Mouse (Mus musculus) midbrain, embryonic 16.5 days (tissue): Measurements from ENCODE around the gene Zfp84. TPM values are rescaled to one million over a fixed set of nuclear protein-coding genes. Genes with fewer than 3 reads are reported as not detected.
"Not testable (repeated sequence)": the region's sequence is repeated elsewhere in the genome, so short reads cannot be mapped to it uniquely, and the experiment has no call there.

Experiments used
- ATAC-seq: fragments of 200-750 bp; cut with Nextera tagmentation; 2 replicates; pipeline ENCODE4 v1.8.0; 2017; ENCODE audit warnings: moderate TSS enrichment
- H3K27ac ChIP-seq: fragments of 300-500 bp; sonication (generic); 2 replicates; pipeline ENCODE4 v1.5.1; 2014; ENCODE audit warnings: mild to moderate bottlenecking, low read length, mixed read lengths
- H3K27me3 ChIP-seq: fragments of 300-500 bp; sonication (generic); 2 replicates; pipeline ENCODE4 v1.6.1; 2014; ENCODE audit warnings: low read depth, low read length, mixed read lengths; ENCODE audit not compliant: control insufficient read depth, insufficient read depth
- H3K36me3 ChIP-seq: fragments of 300-500 bp; sonication (generic); 2 replicates; pipeline ENCODE4 v1.6.1; 2014; ENCODE audit warnings: mild to moderate bottlenecking, low read length, moderate library complexity, mixed read lengths; ENCODE audit not compliant: control insufficient read depth, insufficient read depth
- H3K4me1 ChIP-seq: fragments of 300-500 bp; sonication (generic); 2 replicates; pipeline ENCODE4 v1.6.1; 2014; ENCODE audit warnings: mild to moderate bottlenecking, low read length, mixed read lengths; ENCODE audit not compliant: control insufficient read depth, insufficient read depth
- H3K4me2 ChIP-seq: fragments of 300-500 bp; sonication (generic); 2 replicates; pipeline ENCODE4 v1.6.1; 2014; ENCODE audit warnings: mild to moderate bottlenecking, low read length, mixed read lengths
- H3K4me3 ChIP-seq: fragments of 300-500 bp; sonication (generic); 2 replicates; pipeline ENCODE4 v1.5.1; 2014; ENCODE audit warnings: low read depth, mild to moderate bottlenecking, low read length, moderate library complexity, mixed read lengths
- H3K9ac ChIP-seq: fragments of 300-500 bp; sonication (generic); 2 replicates; pipeline ENCODE4 v1.6.1; 2014; ENCODE audit warnings: low read depth, low read length, mixed read lengths
- H3K9me3 ChIP-seq: fragments of 300-500 bp; sonication (generic); replicated peaks from 2 replicates; pipeline ENCODE4 v1.6.1; 2014; ENCODE audit warnings: mild to moderate bottlenecking, low read length, mixed read lengths; ENCODE audit not compliant: control insufficient read depth, poor library complexity, severe bottlenecking
- WGBS: fragments of 180-500 bp; shearing (Covaris S2); extraction: QIAGEN DNeasy Blood & Tissue Kit; methylation state at CpG from one replicate; pipeline ENCODE4 v1.1.7; 2014; 5-methylcytosine and 5-hydroxymethylcytosine counted together
- polyA plus RNA-seq: library from polyadenylated mRNA; unstranded; fragments of >200 nt; fragmentation: Nextera tagmentation; extraction: Ambion mirVana; gene quantifications from 2 replicates; pipeline ENCODE4 v1.2.1, GENCODE M21; 2015

The Zfp84 gene
- polyA plus RNA-seq: 15.4 and 17.6 TPM in 2 replicates

- Histone ChIP-seq H3K4me2 (peak within 1 kb of the TSS; percentile 85), H3K27ac (peak within 1 kb of the TSS; percentile 84), H3K9ac (peak within 1 kb of the TSS; percentile 66), H3K4me3 (peak within 1 kb of the TSS; percentile 52), H3K27me3 (no peaks in the 10 kb centered on the region), H3K4me1 (peaks cover 19% of the 10 kb centered on the region), H3K9me3 (no peaks in the 10 kb centered on the region), H3K36me3 (peaks cover 3% of the 10 kb centered on the region; the same call in 1 of the 2 replicates)
- under 1% methylated on average over 32 of the region's 32 CpGs for WGBS
- peak; percentile 95 for ATAC-seq
These were observed at the start of gene Zfp84 for GRCm38 (mm10) chr7:29768090-29768900. Gene Zfp84 (plus strand): TSS chr7:29768552.

DNA sequence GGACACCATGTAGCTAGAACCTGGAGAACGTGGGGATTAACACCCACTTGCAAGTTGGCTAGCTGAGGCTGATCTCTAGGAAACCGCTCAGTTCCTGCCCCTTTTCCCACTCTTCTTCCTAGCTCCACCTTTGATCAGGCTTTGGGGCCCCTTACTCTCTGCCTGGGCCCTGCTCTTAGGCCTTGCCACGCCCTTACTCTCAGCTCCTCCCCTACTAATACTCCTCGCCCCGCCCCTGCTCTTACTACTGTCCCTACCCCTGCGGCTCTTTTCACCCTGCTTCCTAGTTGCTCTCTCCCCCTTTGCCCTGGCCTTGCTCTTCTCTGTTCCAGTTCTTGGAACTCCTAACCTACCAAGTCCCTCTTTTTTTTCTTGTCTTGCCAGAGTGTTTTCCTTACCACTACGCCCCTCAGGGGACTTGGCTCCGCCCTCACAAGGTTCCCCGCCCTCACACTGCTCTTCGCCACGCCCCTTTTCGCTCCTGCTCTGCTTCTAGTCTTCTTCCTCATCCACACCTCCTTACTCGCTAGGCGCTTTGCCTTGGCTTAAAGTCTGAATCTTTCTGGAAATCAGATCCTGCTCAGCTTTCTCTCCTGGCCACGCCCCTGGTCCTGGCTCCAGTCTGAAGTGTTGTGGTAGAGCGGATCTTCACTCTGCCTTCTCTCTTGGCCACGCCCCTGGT is 42.8 kb upstream of the Zfp84 start:
- not testable (repeated sequence) for H3K4me1 ChIP-seq, H3K27me3 ChIP-seq, H3K9ac ChIP-seq, ATAC-seq, H3K4me3 ChIP-seq, H3K36me3 ChIP-seq, H3K27ac ChIP-seq, H3K9me3 ChIP-seq
- H3K4me2 ChIP-seq: 0 out of 2 replicates have a peak overlapping the region, but pooled peaks have one; percentile 25
- WGBS: 32% methylated on average over 15 of the region's 17 CpGs

DNA sequence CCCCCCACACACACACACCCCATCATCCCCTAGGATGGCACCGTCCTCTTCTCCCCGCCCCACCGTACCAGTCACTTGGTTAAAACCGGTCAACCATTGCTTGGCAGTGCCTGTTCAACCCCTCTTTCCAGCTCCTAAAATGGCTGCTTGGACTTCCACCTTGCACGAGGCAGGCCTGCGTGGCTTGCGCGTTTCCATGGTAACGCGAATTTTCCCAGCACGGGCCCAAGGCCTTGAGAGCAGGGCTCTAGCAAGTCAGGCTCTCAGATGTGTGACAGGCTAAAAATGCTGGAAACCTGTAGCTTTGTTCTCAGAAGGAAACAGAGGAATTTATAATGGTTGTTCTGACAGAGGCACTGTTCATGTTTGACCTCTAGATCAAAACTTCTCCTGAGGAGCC is 41.5 kb upstream of the Zfp84 start, which contains the start of gene Catsperg2:
TSS of gene Catsperg2 (minus strand) at position 173 of the 400 bp plus-strand sequence.
- H3K4me1 ChIP-seq, H3K36me3 ChIP-seq, ATAC-seq, H3K27ac ChIP-seq, H3K9ac ChIP-seq, H3K9me3 ChIP-seq, H3K27me3 ChIP-seq, H3K4me3 ChIP-seq: not testable (repeated sequence)
- H3K4me2 ChIP-seq: 0 out of 2 replicates have a peak within 1 kb of the TSS, but pooled peaks have one; percentile 25
- 61% methylated on average over 11 of the region's 11 CpGs for WGBS

- Histone ChIP-seq H3K36me3 (no peaks in the 10 kb centered on the region), H3K9me3 (peaks cover 4% of the 10 kb centered on the region; the same call in 1 of the 2 replicates), H3K27ac (no peak overlapping the region), H3K27me3 (no peaks in the 10 kb centered on the region), H3K4me1 (no peaks in the 10 kb centered on the region), H3K4me2 (no peak overlapping the region), H3K9ac (no peak overlapping the region), H3K4me3 (no peak overlapping the region)
- ATAC-seq: no peak
- 92% methylated on average over 2 of the region's 2 CpGs for WGBS
These were observed 40.3 kb upstream of the Zfp84 start for GRCm38 (mm10) chr7:29728055-29728454.

DNA sequence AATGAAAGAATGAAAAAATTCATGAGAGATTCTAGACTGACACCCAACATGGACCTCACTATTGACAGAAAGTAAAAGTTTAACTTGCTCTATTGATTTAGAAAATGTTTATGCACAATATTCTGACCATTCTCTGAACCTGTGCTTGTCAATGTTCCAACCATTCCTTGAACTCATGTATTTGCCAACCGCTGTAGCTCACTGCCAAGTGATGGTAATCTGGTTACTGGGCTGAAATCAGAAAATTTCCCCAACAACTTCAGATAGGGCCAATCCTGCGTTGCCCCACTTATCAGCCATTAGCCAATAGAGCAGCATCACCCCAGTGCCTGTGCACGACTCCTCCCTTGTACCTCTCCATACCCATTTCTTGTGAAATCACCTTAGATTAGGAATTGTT is 26.1 kb upstream of the Zfp84 start:
- Histone ChIP-seq H3K4me2 (no peak overlapping the region), H3K9ac (no peak overlapping the region), H3K9me3 (no peaks in the 10 kb centered on the region), H3K4me1 (no peaks in the 10 kb centered on the region), H3K27me3 (no peaks in the 10 kb centered on the region), H3K36me3 (no peaks in the 10 kb centered on the region), H3K4me3 (no peak overlapping the region), H3K27ac (no peak overlapping the region)
- WGBS: 85% methylated on average over 3 of the region's 3 CpGs
- ATAC-seq: no peak

DNA sequence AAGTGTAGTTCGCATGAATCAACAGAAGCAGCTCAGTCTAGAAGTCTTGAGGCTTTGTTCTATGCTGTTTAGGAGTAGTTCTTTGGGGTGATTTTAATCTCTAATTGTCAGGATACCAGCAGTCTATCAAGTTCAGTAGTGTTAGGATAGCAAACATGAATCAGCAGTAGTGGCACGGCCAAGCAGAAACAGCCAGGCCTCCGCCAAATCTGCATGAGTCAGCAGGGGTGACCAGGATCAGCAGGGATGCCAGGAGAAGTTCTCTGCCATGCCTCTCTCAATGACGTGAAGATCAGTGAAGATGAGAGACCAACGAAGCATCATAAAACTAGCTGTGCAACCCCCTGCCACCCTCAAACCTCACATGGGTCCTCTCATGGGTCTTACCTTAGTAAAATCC is 7.9 kb upstream of the Zfp84 start:
- Histone ChIP-seq H3K9ac (no peak overlapping the region), H3K4me2 (no peak overlapping the region), H3K27ac (no peak overlapping the region), H3K4me3 (no peak overlapping the region), H3K4me1 (no peaks in the 10 kb centered on the region), H3K9me3 (no peaks in the 10 kb centered on the region), H3K36me3 (0 out of 2 replicates have a peak, but pooled peaks cover 2% of the 10 kb centered on the region), H3K27me3 (no peaks in the 10 kb centered on the region)
- no peak for ATAC-seq
- 82% methylated on average over 5 of the region's 5 CpGs for WGBS

- no peak for ATAC-seq
These were observed 3.6 kb upstream of the Zfp84 start for GRCm38 (mm10) chr7:29764702-29765101.

GRCm38 (mm10) chr7:29767058-29767686 is 1.2 kb upstream of the Zfp84 start:
- H3K9me3 ChIP-seq: no peaks in the 10 kb centered on the region
- H3K4me2 ChIP-seq: peak overlapping the region; percentile 85
- H3K27me3 ChIP-seq: no peaks in the 10 kb centered on the region
- H3K36me3 ChIP-seq: 0 out of 2 replicates have a peak, but pooled peaks cover 2% of the 10 kb centered on the region
- H3K4me1 ChIP-seq: peaks cover 19% of the 10 kb centered on the region
- H3K27ac ChIP-seq: peak overlapping the region; percentile 83
- peak overlapping the region; percentile 52 for H3K4me3 ChIP-seq
- 1% methylated on average over 15 of the region's 15 CpGs for WGBS
- ATAC-seq: peak; percentile 56
- peak overlapping the region; percentile 66 for H3K9ac ChIP-seq

More at GRCm38 (mm10) chr7:29764702-29765101, 3.6 kb upstream of the Zfp84 start:
- Histone ChIP-seq H3K27me3 (no peaks in the 10 kb centered on the region), H3K36me3 (0 out of 2 replicates have a peak, but pooled peaks cover 2% of the 10 kb centered on the region), H3K4me1 (peaks cover 18% of the 10 kb centered on the region), H3K4me2 (no peak overlapping the region), H3K27ac (no peak overlapping the region), H3K4me3 (no peak overlapping the region), H3K9ac (no peak overlapping the region), H3K9me3 (no peaks in the 10 kb centered on the region)
- 81% methylated on average over 7 of the region's 7 CpGs for WGBS
